In the genomic region with DNA sequence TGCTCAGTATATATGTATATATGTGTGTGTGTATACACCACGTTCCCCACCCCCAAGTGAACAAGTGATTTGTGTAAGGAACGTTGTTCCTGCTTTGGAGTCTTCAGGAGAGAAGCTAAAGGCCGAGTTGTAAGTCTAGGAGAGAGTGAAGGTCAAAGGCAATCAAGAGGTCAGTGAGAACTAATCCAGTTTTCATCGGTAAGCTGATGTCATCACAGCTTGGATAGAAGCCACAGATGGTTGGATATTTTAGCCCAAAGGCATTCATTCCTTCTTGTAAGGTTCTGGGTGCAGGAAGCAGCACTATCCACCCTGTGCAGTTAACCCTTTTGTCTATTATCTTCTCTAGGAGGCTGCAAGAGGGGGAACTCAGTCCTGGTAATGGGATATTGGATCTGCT, we compare ENCODE assay signal across 9 mouse cellular contexts. TPM values are rescaled to one million over a fixed set of nuclear protein-coding genes. Genes with fewer than 3 reads are reported as not detected.
DNase-seq lines count a peak whose midpoint lies in the region; ATAC-seq and TF ChIP-seq lines count a peak whose summit lies in the region.
"Had no signal": no experiment of that assay in that cellular context is flagged by ENCODE, and none has a peak within 500 bp of the region (broad histone marks: within the 10 kb centered on the region; RNA-seq: fewer than 3 reads in every experiment).

No protein-coding gene starts in this region.

- intact Hi-C loops in left cerebral cortex, postnatal 14 days (cut with DNase I), result no loop called here

- no peak overlapping the region for H3K27ac ChIP-seq in forebrain, embryonic 12.5 days
- no peak overlapping the region for H3K27ac ChIP-seq in forebrain, embryonic 16.5 days (ENCODE audit: low read length)
- H3K27ac ChIP-seq in midbrain, embryonic 11.5 days (ENCODE audit: low read depth, low read length), result no peak overlapping the region
- H3K27ac ChIP-seq in midbrain, embryonic 15.5 days, result no peak overlapping the region
- no peak overlapping the region for H3K27ac ChIP-seq in limb, embryonic 14.5 days (replicated peaks; ENCODE audit: low read depth, low read length)

- WGBS in forebrain, embryonic 12.5 days, result 53% methylated on average over 4 of the region's 4 CpGs
- WGBS in forebrain, embryonic 16.5 days, result 46% methylated on average over 4 of the region's 4 CpGs
- WGBS in midbrain, embryonic 11.5 days, result 44% methylated on average over 4 of the region's 4 CpGs
- 39% methylated on average over 4 of the region's 4 CpGs for WGBS in midbrain, embryonic 15.5 days
- WGBS in limb, embryonic 14.5 days, result 40% methylated on average over 4 of the region's 4 CpGs

- 0 out of 2 replicates have a peak, but pooled peaks cover 2% of the 10 kb centered on the region for H3K27me3 ChIP-seq in forebrain, embryonic 12.5 days
- no peaks in the 10 kb centered on the region for H3K27me3 ChIP-seq in forebrain, embryonic 16.5 days (replicated peaks; ENCODE audit: control insufficient read depth, insufficient read depth, low read length)
- H3K27me3 ChIP-seq in midbrain, embryonic 11.5 days (ENCODE audit: control insufficient read depth, insufficient read depth, low read length), result no peaks in the 10 kb centered on the region
- no peaks in the 10 kb centered on the region for H3K27me3 ChIP-seq in midbrain, embryonic 15.5 days (replicated peaks)
- no peaks in the 10 kb centered on the region for H3K27me3 ChIP-seq in limb, embryonic 14.5 days (ENCODE audit: control insufficient read depth, insufficient read depth, low read length)

- no peak for DNase-seq in midbrain, embryonic 11.5 days (ENCODE audit: low spot score, missing footprints)
- DNase-seq in limb, embryonic 14.5 days (ENCODE audit: low spot score), result no peak
- DNase-seq in left cerebral cortex, postnatal 14 days (ENCODE audit: low spot score in 2 of 2), result no peak
- no peak for DNase-seq in retina, postnatal 1 day
- no peak for DNase-seq in ovary, postnatal 14 days (ENCODE audit: low spot score)

- no peaks in the 10 kb centered on the region for H3K9me3 ChIP-seq in forebrain, embryonic 12.5 days
- no peaks in the 10 kb centered on the region for H3K9me3 ChIP-seq in forebrain, embryonic 16.5 days (ENCODE audit: control insufficient read depth, low read length)
- no peaks in the 10 kb centered on the region for H3K9me3 ChIP-seq in midbrain, embryonic 11.5 days (ENCODE audit: control insufficient read depth, low read length)
- H3K9me3 ChIP-seq in midbrain, embryonic 15.5 days, result no peaks in the 10 kb centered on the region
- no peaks in the 10 kb centered on the region for H3K9me3 ChIP-seq in limb, embryonic 14.5 days (ENCODE audit: control insufficient read depth, low read length)

- no peak for ATAC-seq in forebrain, embryonic 12.5 days (ENCODE audit: low FRiP score)
- ATAC-seq in forebrain, embryonic 16.5 days, result no peak
- ATAC-seq in midbrain, embryonic 11.5 days (ENCODE audit: low FRiP score), result no peak
- ATAC-seq in midbrain, embryonic 15.5 days (replicated peaks), result no peak
- ATAC-seq in limb, embryonic 14.5 days (ENCODE audit: low FRiP score, low read depth), result no peak

- peak overlapping the region; percentile 58 for H3K4me2 ChIP-seq in forebrain, embryonic 12.5 days
- no peak overlapping the region; the same call in 1 of the 2 replicates for H3K4me2 ChIP-seq in forebrain, embryonic 16.5 days (ENCODE audit: low read length)
- H3K4me2 ChIP-seq in midbrain, embryonic 11.5 days, result peak overlapping the region; percentile 53
- H3K4me2 ChIP-seq in midbrain, embryonic 15.5 days, result no peak overlapping the region
- H3K4me2 ChIP-seq in limb, embryonic 14.5 days (replicated peaks; ENCODE audit: low read depth, low read length, severe bottlenecking), result peak overlapping the region; percentile 50; the same call in 1 of the 2 replicates

- H3K36me3 ChIP-seq in forebrain, embryonic 12.5 days (replicated peaks), result peaks cover 8% of the 10 kb centered on the region; the same call in 1 of the 2 replicates
- H3K36me3 ChIP-seq in forebrain, embryonic 16.5 days (ENCODE audit: control insufficient read depth, insufficient read depth), result no peaks in the 10 kb centered on the region
- no peaks in the 10 kb centered on the region for H3K36me3 ChIP-seq in midbrain, embryonic 11.5 days (ENCODE audit: control insufficient read depth, insufficient read depth, low read length)
- H3K36me3 ChIP-seq in midbrain, embryonic 15.5 days (replicated peaks), result no peaks in the 10 kb centered on the region
- peaks cover 12% of the 10 kb centered on the region; the same call in 1 of the 2 replicates for H3K36me3 ChIP-seq in limb, embryonic 14.5 days (ENCODE audit: control insufficient read depth, insufficient read depth, low read length)

- H3K9ac ChIP-seq in forebrain, embryonic 12.5 days, result no peak overlapping the region
- H3K9ac ChIP-seq in forebrain, embryonic 16.5 days (replicated peaks; ENCODE audit: low read depth, low read length), result no peak overlapping the region
- H3K9ac ChIP-seq in midbrain, embryonic 11.5 days (ENCODE audit: low read length), result no peak overlapping the region
- H3K9ac ChIP-seq in midbrain, embryonic 15.5 days, result no peak overlapping the region
- H3K9ac ChIP-seq in limb, embryonic 14.5 days (ENCODE audit: low read depth, low read length, severe bottlenecking), result no peak overlapping the region

- no peak for TF ChIP-seq POLR2A in limb, embryonic 14.5 days (IDR thresholded peaks at IDR 0.05; ENCODE audit: borderline replicate concordance, extremely low read depth, insufficient read depth, insufficient read length)

- H3K4me1 ChIP-seq in forebrain, embryonic 12.5 days, result peaks cover 15% of the 10 kb centered on the region
- peaks cover 19% of the 10 kb centered on the region for H3K4me1 ChIP-seq in forebrain, embryonic 16.5 days (replicated peaks; ENCODE audit: control insufficient read depth, insufficient read depth, low read length)
- H3K4me1 ChIP-seq in midbrain, embryonic 11.5 days (ENCODE audit: control insufficient read depth, insufficient read depth, low read length), result peaks cover 7% of the 10 kb centered on the region; the same call in 1 of the 2 replicates
- H3K4me1 ChIP-seq in midbrain, embryonic 15.5 days, result peaks cover 27% of the 10 kb centered on the region
- H3K4me1 ChIP-seq in limb, embryonic 14.5 days (ENCODE audit: control insufficient read depth, insufficient read depth, low read length), result no peaks in the 10 kb centered on the region

- no peak overlapping the region for H3K4me3 ChIP-seq in forebrain, embryonic 12.5 days (replicated peaks)
- no peak overlapping the region for H3K4me3 ChIP-seq in forebrain, embryonic 16.5 days (replicated peaks; ENCODE audit: low read length)
- H3K4me3 ChIP-seq in midbrain, embryonic 11.5 days (ENCODE audit: low read depth, low read length), result no peak overlapping the region
- H3K4me3 ChIP-seq in midbrain, embryonic 15.5 days, result no peak overlapping the region
- H3K4me3 ChIP-seq in limb, embryonic 14.5 days (replicated peaks; ENCODE audit: low read length), result peak overlapping the region; percentile 50

RNA-seq across cellular contexts. Expression of gene Pgk1, which starts 3.2 kb away (rescaled TPM):
- polyA plus RNA-seq in forebrain, embryonic 12.5 days (2016; fragmentation: Nextera tagmentation; extraction: Ambion mirVana), result 369 and 371 TPM in 2 replicates
- 263 and 264 TPM in 2 replicates for polyA plus RNA-seq in forebrain, embryonic 16.5 days (2015; fragmentation: Nextera tagmentation; extraction: Ambion mirVana)
- 424 and 429 TPM in 2 replicates for polyA plus RNA-seq in midbrain, embryonic 11.5 days (2014; fragmentation: Nextera tagmentation; extraction: Ambion mirVana)
- 246 and 254 TPM in 2 replicates for polyA plus RNA-seq in midbrain, embryonic 15.5 days (2015; fragmentation: Nextera tagmentation; extraction: Ambion mirVana)
- polyA plus RNA-seq in limb, embryonic 14.5 days (2012; rRNA removed), result 329 and 352 TPM in 2 replicates
- polyA plus RNA-seq in limb, embryonic 14.5 days (2014; fragmentation: Nextera tagmentation; extraction: Ambion mirVana), result 312 and 332 TPM in 2 replicates
- total RNA-seq in left cerebral cortex, postnatal 14 days (2021), result 100 to 1,000 TPM; 408 to 434 TPM

RNA-seq across cellular contexts. Expression of gene Taf9b, which starts 30.9 kb away (rescaled TPM):
- 14.2 and 14.8 TPM in 2 replicates for polyA plus RNA-seq in forebrain, embryonic 12.5 days (2016; fragmentation: Nextera tagmentation; extraction: Ambion mirVana)
- polyA plus RNA-seq in forebrain, embryonic 16.5 days (2015; fragmentation: Nextera tagmentation; extraction: Ambion mirVana), result 14.7 and 16.3 TPM in 2 replicates
- 15.7 and 18.8 TPM in 2 replicates for polyA plus RNA-seq in midbrain, embryonic 11.5 days (2014; fragmentation: Nextera tagmentation; extraction: Ambion mirVana)
- polyA plus RNA-seq in midbrain, embryonic 15.5 days (2015; fragmentation: Nextera tagmentation; extraction: Ambion mirVana), result 14.5 and 15.4 TPM in 2 replicates
- polyA plus RNA-seq in limb, embryonic 14.5 days (2012; rRNA removed), result 7.8 and 8.2 TPM in 2 replicates
- 8.1 and 10.6 TPM in 2 replicates for polyA plus RNA-seq in limb, embryonic 14.5 days (2014; fragmentation: Nextera tagmentation; extraction: Ambion mirVana)
- total RNA-seq in left cerebral cortex, postnatal 14 days (2021), result 10 to 100 TPM; 23.0 to 25.9 TPM

RNA-seq across cellular contexts. Expression of gene Tlr13, which starts 47.1 kb away (rescaled TPM):
- 0.08 and 0.17 TPM in 2 replicates for polyA plus RNA-seq in forebrain, embryonic 12.5 days (2016; fragmentation: Nextera tagmentation; extraction: Ambion mirVana)
- polyA plus RNA-seq in forebrain, embryonic 16.5 days (2015; fragmentation: Nextera tagmentation; extraction: Ambion mirVana), result 0.30 and 0.36 TPM in 2 replicates
- polyA plus RNA-seq in midbrain, embryonic 11.5 days (2014; fragmentation: Nextera tagmentation; extraction: Ambion mirVana), result 0.19 and 0.27 TPM in 2 replicates
- 0.15 and 0.42 TPM in 2 replicates for polyA plus RNA-seq in midbrain, embryonic 15.5 days (2015; fragmentation: Nextera tagmentation; extraction: Ambion mirVana)
- polyA plus RNA-seq in limb, embryonic 14.5 days (2012; rRNA removed), result 0.68 and 0.84 TPM in 2 replicates
- 0.76 and 1.2 TPM in 2 replicates for polyA plus RNA-seq in limb, embryonic 14.5 days (2014; fragmentation: Nextera tagmentation; extraction: Ambion mirVana)
- total RNA-seq in left cerebral cortex, postnatal 14 days (2021), result 1 to 10 TPM; 1.3 to 1.7 TPM
- polyA plus RNA-seq: C2C12 had no signal

Comparison
In these comparisons a context has a peak if more than half of its experiments do, and no peak if none do; other contexts are left out.
1. H3K4me2 ChIP-seq: peak in forebrain, embryonic 12.5 days (single experiment), midbrain, embryonic 11.5 days (single experiment) and limb, embryonic 14.5 days (single experiment); none in forebrain, embryonic 16.5 days (single experiment) and midbrain, embryonic 15.5 days (single experiment).